Mouse (Mus musculus) activated CD4-positive, CD25-positive, alpha-beta regulatory T cell (primary cell): ENCODE results near the gene Gm17720. TPM values are rescaled to one million over a fixed set of nuclear protein-coding genes. Genes with fewer than 3 reads are reported as not detected.

Source experiments
- polyA plus RNA-seq, 2 experiments: library from polyadenylated mRNA; unstranded; fragments of 100-300 nt; shearing (Covaris generic); gene quantifications; one replicate each; pipeline ENCODE4 v1.2.1; 2017

Gm17720 gene
- not detected for polyA plus RNA-seq

GRCm38 (mm10) chr8:110102653-110103052 is at the start of gene Gm17720:
Gene Gm17720 (minus strand): TSS chr8:110102753.

GRCm38 (mm10) chr8:110100907-110101306 is 1.6 kb downstream of the Gm17720 start, which contains the start of gene Gm21964:
Gene Gm21964 (plus strand): TSS chr8:110101207.

GRCm38 (mm10) chr8:110079282-110080221 is 23.0 kb downstream of the Gm17720 start, which contains the start of gene Zfp612:
Gene Zfp612 (plus strand): TSS chr8:110079746.

GRCm38 (mm10) chr8:110039659-110040058 is 62.9 kb downstream of the Gm17720 start, which contains the start of gene Chst4:
Gene Chst4 (minus strand): TSS chr8:110039740.

Other genes with a start within 250 kb of the Gm17720 start
- gene Phlpp2, start 234.2 kb downstream of the Gm17720 start, polyA plus RNA-seq = under 1 TPM; 0.26 to 0.50 TPM
- gene Marveld3, start 140.6 kb downstream of the Gm17720 start, polyA plus RNA-seq = under 1 TPM in 1 of 2 experiments, not detected in 1; 0.81 TPM
- gene Tat, start 112.3 kb downstream of the Gm17720 start, polyA plus RNA-seq = under 1 TPM in 1 of 2 experiments, not detected in 1; 0.21 TPM
- under 1 TPM; 0.12 to 0.41 TPM for gene Chst4, start 63.0 kb downstream of the Gm17720 start, polyA plus RNA-seq
- gene Zfp612, start 23.0 kb downstream of the Gm17720 start, polyA plus RNA-seq = 1 to 10 TPM in 1 of 2 experiments, under 1 TPM in 1; 0.50 to 2.3 TPM
- not detected for gene Gm21964, start 1.5 kb downstream of the Gm17720 start, polyA plus RNA-seq
- gene Calb2, start 65.5 kb upstream of the Gm17720 start, polyA plus RNA-seq = not detected
- gene Cmtr2, start 112.9 kb upstream of the Gm17720 start, polyA plus RNA-seq = 1 to 10 TPM; 5.3 to 8.7 TPM
- under 1 TPM in 1 of 2 experiments, not detected in 1; 0.23 TPM for gene Hydin, start 164.2 kb upstream of the Gm17720 start, polyA plus RNA-seq